ENCODE assay signal across 16 mouse cellular contexts in the genomic region with DNA sequence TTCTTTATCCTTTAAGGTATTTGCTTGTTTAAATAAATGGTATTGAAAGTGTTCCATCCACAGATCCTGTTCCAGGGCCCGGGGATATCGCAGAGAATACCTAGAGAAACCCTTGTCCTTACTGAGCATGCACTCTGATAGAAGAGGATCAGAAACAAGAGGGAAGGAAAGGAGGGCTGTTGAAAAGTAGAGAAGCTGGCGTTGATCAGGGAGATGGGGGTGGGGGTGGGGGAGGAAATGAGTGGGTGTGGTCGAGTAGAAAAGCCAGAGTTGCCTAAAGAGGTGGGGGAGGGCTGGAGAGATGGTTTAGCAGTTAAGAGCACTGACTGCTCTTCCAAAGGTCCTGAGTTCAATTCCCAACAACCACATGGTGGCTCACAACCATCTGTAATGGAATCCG.
DNase-seq lines count a peak whose midpoint lies in the region; ATAC-seq lines count a peak whose summit lies in the region.
"Had no signal": no experiment of that assay in that cellular context is flagged by ENCODE, and none has a peak within 500 bp of the region (broad histone marks: within the 10 kb centered on the region; RNA-seq: fewer than 3 reads in every experiment).

No protein-coding gene starts in this region.

- ATAC-seq in inflammation-experienced regulatory T-cells, adult 6 months = peak; percentile 32
- ATAC-seq: forebrain, embryonic 13.5 days; forebrain, postnatal 0 days had no signal

- DNase-seq in CD4-positive helper T cell, adult 2 months (ENCODE audit: low read depth, low spot score) = peak; percentile 66
- DNase-seq in ES-CJ7 (ENCODE audit: low read depth, low spot score) (peak; percentile 59), R1 (ENCODE audit: low read depth, low spot score) (peak; percentile 50)
- no peak for DNase-seq in layer of hippocampus, adult 8-10 months (ENCODE audit: low spot score in 2 of 2)
- no peak for DNase-seq in adrenal gland, postnatal 4 days (ENCODE audit: low spot score in 2 of 2)
- DNase-seq in cerebellum, postnatal 4 days (ENCODE audit: low spot score in 2 of 2) = no peak
- DNase-seq: adrenal gland, adult 8-10 months; adrenal gland, postnatal 36 days; cerebellum, adult 11 months; cerebellum, adult 8-10 months; cerebellum, postnatal 14 days; gastrocnemius, postnatal 25 days; kidney, adult 11 months had no signal

Comparison
In these comparisons a context has a peak if more than half of its experiments do, and no peak if none do; other contexts are left out.
1. DNase-seq: peak in CD4-positive helper T cell, adult 2 months (single experiment), ES-CJ7 (single experiment) and R1 (single experiment); none in layer of hippocampus, adult 8-10 months (0 of 2), adrenal gland, postnatal 4 days (0 of 2) and cerebellum, postnatal 4 days (0 of 2).